Mouse (Mus musculus) erythroblast, embryonic 14.5 days (primary cell): ENCODE data around the gene H6pd.

Experiments
- GATA1 ChIP-seq: IDR thresholded peaks from 2 replicates; pipeline ENCODE4 v1.6.1; 2012; ENCODE audit warnings: low read length, inconsistent platforms, mixed read lengths
- TAL1 ChIP-seq: IDR thresholded peaks from 3 replicates; pipeline ENCODE4 v1.6.1; 2012; ENCODE audit warnings: low read length, inconsistent platforms, mixed read lengths

DNA sequence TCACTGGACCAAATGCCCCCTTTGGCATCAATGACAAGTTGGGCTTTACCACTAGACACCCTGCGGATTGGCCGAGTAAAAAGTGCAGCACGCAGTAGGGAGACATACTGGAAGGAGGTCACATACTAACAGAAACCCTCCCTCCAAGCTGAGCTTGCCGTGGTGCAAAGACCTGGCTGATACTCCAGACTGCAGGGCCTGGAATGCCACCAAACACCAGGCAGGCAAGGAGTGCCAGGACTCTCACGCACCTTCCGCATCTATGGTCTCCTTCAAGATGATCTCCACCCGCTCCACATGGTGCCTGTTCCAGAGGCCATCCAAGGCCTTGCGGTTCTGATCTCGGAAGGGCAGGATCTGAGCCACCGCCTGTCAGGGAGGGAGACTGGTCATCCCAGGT lies 14.6 kb downstream of the H6pd start:
- TF ChIP-seq GATA1 (no peak), TAL1 (no peak)
